Mouse (Mus musculus): Measurements from ENCODE around the gene Tmem50b. TPM values are rescaled to one million over a fixed set of nuclear protein-coding genes. Genes with fewer than 3 reads are reported as not detected.

Gene Tmem50b
- polyA plus RNA-seq, 1 experiment from 2014 or later, result 32.7 TPM

- peaks cover 99% of the 10 kb centered on the region for H3K36me3 ChIP-seq (replicated peaks)
- 96% methylated on average over 3 of the region's 3 CpGs for WGBS
These were observed 31.1 kb upstream of the Tmem50b start for GRCm38 (mm10) chr16:91628673-91629072.

GRCm38 (mm10) chr16:91627831-91628230 lies 30.2 kb upstream of the Tmem50b start:
- Histone ChIP-seq H3K4me3 (no peak overlapping the region), H3K36me3 (replicated peaks) (peaks cover 99% of the 10 kb centered on the region)
- WGBS, result 92% methylated on average over 7 of the region's 7 CpGs

More at GRCm38 (mm10) chr16:91628673-91629072, 31.1 kb upstream of the Tmem50b start:
- H3K27me3 ChIP-seq (ENCODE audit: poor library complexity, severe bottlenecking), result no peaks in the 10 kb centered on the region
- no peak for DNase-seq (ENCODE audit: extremely low spot score, low spot score)
- no peaks in the 10 kb centered on the region for H3K4me1 ChIP-seq
- no peaks in the 10 kb centered on the region for H3K9me3 ChIP-seq
- H3K27ac ChIP-seq, result no peak overlapping the region
- no peak overlapping the region for H3K4me3 ChIP-seq

GRCm38 (mm10) chr16:91623074-91623473 lies 25.5 kb upstream of the Tmem50b start:
- Histone ChIP-seq H3K9me3 (no peaks in the 10 kb centered on the region), H3K27ac (no peak overlapping the region), H3K4me3 (no peak overlapping the region), H3K27me3 (ENCODE audit: poor library complexity, severe bottlenecking) (peaks cover 1% of the 10 kb centered on the region; the same call in 1 of the 2 replicates), H3K36me3 (replicated peaks) (peaks cover 85% of the 10 kb centered on the region), H3K4me1 (peaks cover 6% of the 10 kb centered on the region)
- DNase-seq (ENCODE audit: extremely low spot score, low spot score), result no peak
- WGBS, result 96% methylated on average over 9 of the region's 9 CpGs

More at GRCm38 (mm10) chr16:91627831-91628230, 30.2 kb upstream of the Tmem50b start:
- H3K27me3 ChIP-seq (ENCODE audit: poor library complexity, severe bottlenecking), result no peaks in the 10 kb centered on the region
- no peak for DNase-seq (ENCODE audit: extremely low spot score, low spot score)
- no peak overlapping the region for H3K27ac ChIP-seq
- H3K4me1 ChIP-seq, result no peaks in the 10 kb centered on the region
- H3K9me3 ChIP-seq, result no peaks in the 10 kb centered on the region

- peaks cover 64% of the 10 kb centered on the region for H3K36me3 ChIP-seq (replicated peaks)
- peaks cover 6% of the 10 kb centered on the region for H3K4me1 ChIP-seq
- H3K4me3 ChIP-seq, result no peak overlapping the region
- peaks cover 16% of the 10 kb centered on the region for H3K27me3 ChIP-seq (ENCODE audit: poor library complexity, severe bottlenecking)
- no peak overlapping the region for H3K27ac ChIP-seq
- no peak for DNase-seq (ENCODE audit: extremely low spot score, low spot score)
- WGBS, result 95% methylated on average over 11 of the region's 11 CpGs
- no peaks in the 10 kb centered on the region for H3K9me3 ChIP-seq
These were observed 23.4 kb upstream of the Tmem50b start for GRCm38 (mm10) chr16:91620991-91621390.

DNA sequence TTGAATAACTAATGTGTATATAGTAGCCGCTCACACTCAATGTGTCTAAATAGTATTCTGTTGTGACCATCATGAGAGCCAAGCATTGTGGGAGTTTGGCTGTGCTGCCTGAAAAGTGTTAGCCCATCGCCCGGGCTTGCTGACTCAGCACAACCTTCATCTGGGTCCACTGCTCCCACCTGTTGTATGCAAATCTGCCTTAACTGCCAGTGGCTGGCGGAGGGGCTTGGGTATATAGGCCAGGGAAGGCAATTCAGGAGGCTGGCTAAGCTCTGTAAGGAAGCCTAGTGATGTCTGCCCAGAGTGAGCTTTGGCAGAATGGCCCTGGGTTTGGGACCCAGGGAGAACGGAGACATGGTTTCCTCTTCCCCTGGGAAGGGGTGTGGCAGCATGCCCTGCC lies 22.6 kb upstream of the Tmem50b start:
- WGBS, result 89% methylated on average over 5 of the region's 5 CpGs
- peaks cover 16% of the 10 kb centered on the region for H3K27me3 ChIP-seq (ENCODE audit: poor library complexity, severe bottlenecking)
- H3K27ac ChIP-seq, result no peak overlapping the region
- peaks cover 56% of the 10 kb centered on the region for H3K36me3 ChIP-seq (replicated peaks)
- DNase-seq (ENCODE audit: extremely low spot score, low spot score), result no peak
- no peaks in the 10 kb centered on the region for H3K9me3 ChIP-seq
- peaks cover 6% of the 10 kb centered on the region for H3K4me1 ChIP-seq
- H3K4me3 ChIP-seq, result no peak overlapping the region

GRCm38 (mm10) chr16:91618511-91619501 lies 21.2 kb upstream of the Tmem50b start, which contains the start of gene Dnajc28:
Dnajc28 (minus strand) TSS chr16:91619026.
- WGBS, result 10% methylated on average over 39 of the region's 39 CpGs
- peak within 1 kb of the TSS; percentile 81 for H3K27ac ChIP-seq
- peak; percentile 75 for DNase-seq (ENCODE audit: extremely low spot score, low spot score)

GRCm38 (mm10) chr16:91614552-91614951 lies 17.0 kb upstream of the Tmem50b start:
- Histone ChIP-seq H3K27me3 (ENCODE audit: poor library complexity, severe bottlenecking) (peaks cover 16% of the 10 kb centered on the region), H3K4me3 (no peak overlapping the region), H3K27ac (no peak overlapping the region), H3K36me3 (replicated peaks) (no peaks in the 10 kb centered on the region; the same call in 1 of the 2 replicates), H3K4me1 (peaks cover 6% of the 10 kb centered on the region), H3K9me3 (no peaks in the 10 kb centered on the region)
- no peak for DNase-seq (ENCODE audit: extremely low spot score, low spot score)
- WGBS, result 92% methylated on average over 6 of the region's 6 CpGs

More at GRCm38 (mm10) chr16:91618511-91619501, 21.2 kb upstream of the Tmem50b start, which contains the start of gene Dnajc28:
- H3K36me3 ChIP-seq (replicated peaks), result peaks cover 42% of the 10 kb centered on the region
- no peaks in the 10 kb centered on the region for H3K9me3 ChIP-seq
- peaks cover 6% of the 10 kb centered on the region for H3K4me1 ChIP-seq
- peaks cover 16% of the 10 kb centered on the region for H3K27me3 ChIP-seq (ENCODE audit: poor library complexity, severe bottlenecking)
- peak within 1 kb of the TSS; percentile 80 for H3K4me3 ChIP-seq

DNA sequence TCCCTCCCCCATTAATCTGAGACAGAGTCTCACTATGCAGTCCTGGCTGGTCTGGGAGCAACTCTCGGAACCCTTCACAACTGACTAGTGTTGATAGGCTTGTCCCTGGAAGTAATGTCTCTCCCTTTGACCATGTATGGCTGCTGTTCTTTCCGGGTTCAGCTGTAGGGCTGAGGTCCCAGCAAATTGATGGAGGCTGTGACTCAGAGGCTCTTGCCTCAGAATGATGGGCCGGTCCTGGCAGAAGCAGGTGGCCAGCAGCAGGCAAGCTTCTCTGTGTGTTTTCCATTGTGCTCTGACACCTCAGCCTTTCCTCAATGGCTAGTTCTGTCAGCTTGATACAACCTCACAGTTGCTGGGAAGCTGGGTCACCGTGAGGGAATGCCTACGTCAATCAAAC lies 14.9 kb upstream of the Tmem50b start:
- H3K27me3 ChIP-seq (ENCODE audit: poor library complexity, severe bottlenecking), result peaks cover 10% of the 10 kb centered on the region

DNA sequence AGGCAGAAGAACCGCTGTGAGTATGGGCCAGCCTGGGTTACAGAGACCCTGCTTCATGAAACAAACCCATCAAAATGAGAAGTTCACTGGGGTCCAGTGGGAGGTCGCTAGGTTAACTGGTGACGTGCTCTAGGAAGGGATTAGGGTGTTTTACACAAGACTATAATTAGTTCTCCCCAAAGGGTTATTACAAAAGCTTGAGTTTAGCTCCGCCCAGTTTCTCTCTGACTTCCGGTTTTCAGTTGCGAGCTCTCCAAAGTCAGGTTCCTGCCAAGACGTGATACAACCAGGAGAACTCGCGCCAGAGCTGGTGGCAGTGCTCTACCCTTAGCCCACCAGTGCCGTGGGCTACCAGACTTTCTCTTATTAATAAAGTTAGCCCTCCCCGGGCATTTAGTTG lies 13.6 kb upstream of the Tmem50b start:
- H3K27me3 ChIP-seq (ENCODE audit: poor library complexity, severe bottlenecking), result no peaks in the 10 kb centered on the region
- no peaks in the 10 kb centered on the region for H3K36me3 ChIP-seq (replicated peaks)
- no peak for DNase-seq (ENCODE audit: extremely low spot score, low spot score)
- no peak overlapping the region for H3K27ac ChIP-seq
- no peaks in the 10 kb centered on the region for H3K9me3 ChIP-seq
- no peaks in the 10 kb centered on the region for H3K4me1 ChIP-seq
- H3K4me3 ChIP-seq, result no peak overlapping the region
- 69% methylated on average over 11 of the region's 11 CpGs for WGBS

More for the DNA sequence above, 14.9 kb upstream of the Tmem50b start:
- no peaks in the 10 kb centered on the region for H3K9me3 ChIP-seq
- H3K27ac ChIP-seq, result no peak overlapping the region
- no peaks in the 10 kb centered on the region for H3K36me3 ChIP-seq (replicated peaks)
- WGBS, result 86% methylated on average over 5 of the region's 5 CpGs
- no peak for DNase-seq (ENCODE audit: extremely low spot score, low spot score)
- H3K4me1 ChIP-seq, result no peaks in the 10 kb centered on the region
- no peak overlapping the region for H3K4me3 ChIP-seq

- DNase-seq (ENCODE audit: extremely low spot score, low spot score), result no peak
- Histone ChIP-seq H3K36me3 (replicated peaks) (no peaks in the 10 kb centered on the region), H3K9me3 (no peaks in the 10 kb centered on the region), H3K4me3 (no peak overlapping the region), H3K27ac (no peak overlapping the region), H3K4me1 (no peaks in the 10 kb centered on the region), H3K27me3 (ENCODE audit: poor library complexity, severe bottlenecking) (no peaks in the 10 kb centered on the region)
- WGBS, result 84% methylated on average over 9 of the region's 9 CpGs
These were observed 12.1 kb upstream of the Tmem50b start for GRCm38 (mm10) chr16:91609501-91610245.

- 93% methylated on average over 8 of the region's 8 CpGs for WGBS
- no peak for DNase-seq (ENCODE audit: extremely low spot score, low spot score)
- H3K27me3 ChIP-seq (ENCODE audit: poor library complexity, severe bottlenecking), result no peaks in the 10 kb centered on the region
- H3K9me3 ChIP-seq, result no peaks in the 10 kb centered on the region
- H3K4me3 ChIP-seq, result no peak overlapping the region
- no peaks in the 10 kb centered on the region for H3K4me1 ChIP-seq
- no peaks in the 10 kb centered on the region for H3K36me3 ChIP-seq (replicated peaks)
- H3K27ac ChIP-seq, result no peak overlapping the region
These were observed 9.4 kb upstream of the Tmem50b start for GRCm38 (mm10) chr16:91606958-91607357.

DNA sequence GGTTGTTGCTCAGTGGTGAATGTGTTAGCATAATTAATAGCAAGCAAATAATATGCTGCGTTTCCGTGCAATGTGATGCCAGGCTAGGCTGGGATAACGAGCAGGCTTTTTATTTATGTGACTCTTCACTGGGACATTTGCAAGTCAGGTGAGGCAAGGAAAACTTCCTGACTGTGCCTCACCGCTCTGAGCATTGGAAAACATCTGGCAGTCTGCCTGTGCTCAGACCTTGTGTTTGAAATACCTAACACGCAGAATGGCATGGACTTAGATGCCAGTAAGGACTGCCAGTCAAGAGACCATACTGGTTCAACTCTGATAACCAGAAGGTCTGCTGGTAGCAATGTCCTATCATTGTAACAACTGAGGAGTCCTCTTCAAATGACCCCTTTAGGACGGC lies 7.6 kb upstream of the Tmem50b start:
- Histone ChIP-seq H3K4me1 (no peaks in the 10 kb centered on the region), H3K27ac (no peak overlapping the region), H3K27me3 (ENCODE audit: poor library complexity, severe bottlenecking) (no peaks in the 10 kb centered on the region), H3K4me3 (no peak overlapping the region), H3K9me3 (no peaks in the 10 kb centered on the region), H3K36me3 (replicated peaks) (no peaks in the 10 kb centered on the region)
- no peak for DNase-seq (ENCODE audit: extremely low spot score, low spot score)
- WGBS, result 88% methylated on average over 6 of the region's 6 CpGs

Data from forebrain, embryonic 10.5 days (tissue).